Mouse (Mus musculus) embryonic facial prominence, embryonic 14.5 days (tissue): ENCODE measurements at regions not wholly inside any gene's neighbourhood (a gene's known extent, or its start where the extent isn't known, plus 50 kb on each side); places are given as distances from the start of the nearest gene placed in this dataset.
"Not testable (repeated sequence)": the region's sequence is repeated elsewhere in the genome, so short reads cannot be mapped to it uniquely, and the experiment has no call there.

Experiments
- ATAC-seq: fragments of 200-750 bp; cut with Nextera tagmentation; 2 replicates; pipeline ENCODE4 v1.8.0; 2017; ENCODE audit warnings: low read depth, moderate number of reproducible peaks, moderate TSS enrichment
- DNase-seq: peaks from one replicate; pipeline ENCODE4 v3.0.0-alpha.2; 2015; ENCODE audit warnings: low spot score
- H3K27ac ChIP-seq: fragments of 300-500 bp; sonication (generic); replicated peaks from 2 replicates; pipeline ENCODE4 v1.5.1; 2014; ENCODE audit warnings: low read depth, mild to moderate bottlenecking, low read length, moderate library complexity
- H3K27me3 ChIP-seq: fragments of 300-500 bp; sonication (generic); replicated peaks from 2 replicates; pipeline ENCODE4 v1.6.1; 2014; ENCODE audit warnings: low read length; ENCODE audit not compliant: control insufficient read depth, insufficient read depth
- H3K36me3 ChIP-seq: fragments of 300-500 bp; sonication (generic); 2 replicates; pipeline ENCODE4 v1.6.1; 2014; ENCODE audit warnings: low read length, mixed read lengths; ENCODE audit not compliant: control insufficient read depth, insufficient read depth
- H3K4me1 ChIP-seq: fragments of 300-500 bp; sonication (generic); 2 replicates; pipeline ENCODE4 v1.6.1; 2014; ENCODE audit warnings: antibody characterized with exemption, low read length; ENCODE audit not compliant: control insufficient read depth, insufficient read depth
- H3K4me2 ChIP-seq: fragments of 300-500 bp; sonication (generic); 2 replicates; pipeline ENCODE4 v1.6.1; 2014; ENCODE audit warnings: low read depth, mild to moderate bottlenecking, low read length, moderate library complexity, mixed read lengths
- H3K4me3 ChIP-seq: fragments of 300-500 bp; sonication (generic); 2 replicates; pipeline ENCODE4 v1.5.1; 2014; ENCODE audit warnings: low read depth, mild to moderate bottlenecking, low read length
- H3K9ac ChIP-seq: fragments of 300-500 bp; sonication (generic); 2 replicates; pipeline ENCODE4 v1.6.1; 2014; ENCODE audit warnings: low read depth, mild to moderate bottlenecking, low read length, moderate library complexity, mixed read lengths
- H3K9me3 ChIP-seq: fragments of 300-500 bp; sonication (generic); 2 replicates; pipeline ENCODE4 v1.6.1; 2016; ENCODE audit warnings: low read length; ENCODE audit not compliant: control insufficient read depth
- WGBS: fragments of 180-500 bp; shearing (Covaris S2); extraction: QIAGEN DNeasy Blood & Tissue Kit; methylation state at CpG from one replicate; pipeline ENCODE4 v1.1.7; 2014; 5-methylcytosine and 5-hydroxymethylcytosine counted together

DNA sequence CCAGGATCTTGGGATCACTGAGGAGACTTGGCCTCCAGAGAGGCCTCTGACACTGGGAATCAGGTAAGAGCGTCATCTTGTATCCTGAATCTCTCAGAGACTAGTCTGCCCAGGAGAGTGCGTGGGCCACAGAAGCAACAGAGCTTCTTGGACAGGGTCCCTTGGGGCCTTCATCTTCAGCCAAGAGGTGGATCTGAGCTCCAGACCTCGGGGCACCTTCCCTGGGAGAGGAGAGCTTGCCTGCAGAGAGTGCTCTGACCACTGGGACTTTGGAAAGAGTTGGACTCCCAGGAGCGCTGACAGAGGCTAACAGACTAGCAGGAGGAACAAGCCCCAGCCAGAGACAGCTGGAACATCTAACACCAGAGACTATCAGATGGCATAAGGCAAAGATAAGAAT, 73.9 kb upstream of the Gm15319 start:
- H3K4me1 ChIP-seq, H3K9ac ChIP-seq: not testable (repeated sequence)
- WGBS, result 66% methylated on average over 2 of the region's 4 CpGs

DNA sequence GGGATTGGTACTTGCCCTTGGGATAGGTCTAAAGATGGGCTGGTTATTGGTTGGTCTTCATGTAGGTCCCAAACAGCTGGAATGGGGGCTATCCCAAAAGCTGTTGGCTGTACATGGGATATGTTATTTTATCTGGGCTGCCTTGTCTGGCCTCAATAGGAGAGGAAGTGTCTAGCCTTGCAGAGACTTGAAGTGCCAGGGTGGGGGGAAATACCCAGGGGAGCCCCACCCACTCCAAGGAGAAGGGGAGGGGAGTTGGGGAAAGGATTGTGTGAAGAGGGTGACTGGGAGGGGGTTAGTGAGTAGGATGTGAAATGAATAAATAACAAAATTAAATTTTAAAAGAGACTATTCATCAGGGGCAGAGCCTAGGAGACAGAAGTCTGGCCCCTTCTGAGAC, 70.2 kb upstream of the Gm15319 start:
- not testable (repeated sequence) for H3K4me1 ChIP-seq, H3K27me3 ChIP-seq, H3K4me3 ChIP-seq, DNase-seq, H3K4me2 ChIP-seq, H3K9me3 ChIP-seq, H3K27ac ChIP-seq, H3K9ac ChIP-seq, H3K36me3 ChIP-seq, ATAC-seq

More for the DNA sequence above, 73.9 kb upstream of the Gm15319 start:
- not testable (repeated sequence) for H3K27me3 ChIP-seq, H3K36me3 ChIP-seq, H3K4me3 ChIP-seq, H3K9me3 ChIP-seq, H3K27ac ChIP-seq, ATAC-seq, H3K4me2 ChIP-seq
- DNase-seq, result peak; percentile 0

DNA sequence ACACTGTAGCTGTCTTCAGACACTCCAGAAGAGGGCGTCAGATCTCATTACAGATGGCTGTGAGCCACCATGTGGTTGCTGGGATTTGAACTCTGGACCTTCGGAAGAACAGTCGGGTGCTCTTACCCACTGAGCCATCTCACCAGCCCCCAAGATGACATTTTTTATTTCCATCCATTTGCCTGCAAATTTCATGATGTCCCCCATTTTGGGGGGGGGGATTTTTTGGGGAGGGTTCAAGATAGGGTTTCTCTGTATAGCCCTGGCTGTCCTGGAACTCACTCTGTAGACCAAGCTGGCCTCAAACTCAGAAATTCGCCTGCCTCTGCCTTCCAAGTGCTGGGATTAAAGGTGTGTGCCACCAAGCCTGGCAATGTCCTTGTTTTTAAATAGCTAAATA, 66.5 kb upstream of the Gm15319 start:
- H3K27me3 ChIP-seq, ATAC-seq: not testable (repeated sequence)
- WGBS, result 75% methylated on average over 3 of the region's 4 CpGs

DNA sequence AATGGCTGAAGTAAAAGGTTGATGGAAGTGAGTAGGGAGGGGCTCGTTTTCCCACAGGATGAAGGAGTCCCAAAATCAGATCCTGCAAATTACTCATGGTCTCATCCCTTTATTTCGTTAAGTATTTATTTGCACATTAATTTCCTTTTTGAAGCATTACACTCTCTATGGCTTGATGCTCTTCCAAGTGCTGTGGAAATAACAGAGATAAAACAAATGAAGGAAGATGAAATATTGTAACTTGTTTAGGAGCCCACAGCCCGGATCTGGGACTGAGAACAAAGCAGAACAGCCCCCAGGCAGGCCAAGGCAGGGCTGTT, 61.9 kb upstream of the Gm15319 start:
- H3K4me1 ChIP-seq, H3K27ac ChIP-seq, H3K9me3 ChIP-seq, ATAC-seq, H3K9ac ChIP-seq, H3K4me2 ChIP-seq, H3K27me3 ChIP-seq, H3K36me3 ChIP-seq: not testable (repeated sequence)
- peak; percentile 1 for DNase-seq
- peak overlapping the region; percentile 46 for H3K4me3 ChIP-seq
- WGBS, result 26% methylated on average over 3 of the region's 3 CpGs

More for the DNA sequence above, 66.5 kb upstream of the Gm15319 start:
- H3K4me2 ChIP-seq, H3K9me3 ChIP-seq, H3K9ac ChIP-seq, H3K4me1 ChIP-seq, H3K4me3 ChIP-seq, H3K27ac ChIP-seq, DNase-seq, H3K36me3 ChIP-seq: not testable (repeated sequence)

DNA sequence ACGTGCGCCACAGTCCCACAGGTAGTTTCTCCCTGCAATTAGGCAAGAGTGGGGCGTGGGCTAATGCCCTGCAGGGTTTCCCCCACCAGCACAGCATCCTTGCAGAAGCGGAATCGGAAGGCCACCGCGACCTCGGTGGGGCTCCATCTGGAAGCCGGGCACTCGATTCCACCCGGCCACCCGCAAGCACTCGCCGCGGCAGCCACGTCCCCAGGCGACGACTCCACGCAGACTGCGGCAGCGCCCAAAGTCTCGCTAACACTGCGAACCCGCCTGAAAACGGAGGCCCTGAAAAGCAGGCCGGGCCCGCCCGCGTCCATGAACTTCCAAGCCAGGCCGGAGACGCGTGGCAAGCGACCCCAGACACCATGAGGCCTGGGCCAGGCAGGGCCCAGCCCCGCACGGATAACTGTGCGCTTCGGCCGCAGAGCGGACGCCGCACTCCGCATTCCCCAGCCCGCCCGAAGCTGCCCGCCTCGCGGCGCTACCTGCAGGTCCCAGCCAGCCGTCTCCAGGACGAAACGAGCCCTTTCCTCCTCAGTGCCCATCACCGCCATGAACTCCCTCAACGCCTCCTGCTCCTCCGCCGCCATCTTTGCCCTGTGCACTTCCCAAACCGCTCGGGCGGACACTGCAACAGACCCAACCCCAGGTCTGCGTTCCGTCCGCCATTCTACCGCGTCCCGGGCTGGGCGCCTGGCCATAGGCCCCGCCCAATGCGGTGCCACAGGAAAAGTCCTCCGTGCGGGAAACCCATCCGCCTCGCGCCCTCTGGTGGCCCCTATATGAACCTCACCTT, 61.3 kb upstream of the Gm15319 start:
- Histone ChIP-seq H3K4me2 (0 out of 2 replicates have a peak overlapping the region, but pooled peaks have one; percentile 34), H3K9ac (peak overlapping the region; percentile 73), H3K4me3 (peak overlapping the region; percentile 46), H3K27ac (peak overlapping the region; percentile 63)
- H3K9me3 ChIP-seq, H3K36me3 ChIP-seq, H3K27me3 ChIP-seq, H3K4me1 ChIP-seq: not testable (repeated sequence)
- ATAC-seq (peak; percentile 99), DNase-seq (peak; percentile 97)
- 3% methylated on average over 55 of the region's 72 CpGs for WGBS

DNA sequence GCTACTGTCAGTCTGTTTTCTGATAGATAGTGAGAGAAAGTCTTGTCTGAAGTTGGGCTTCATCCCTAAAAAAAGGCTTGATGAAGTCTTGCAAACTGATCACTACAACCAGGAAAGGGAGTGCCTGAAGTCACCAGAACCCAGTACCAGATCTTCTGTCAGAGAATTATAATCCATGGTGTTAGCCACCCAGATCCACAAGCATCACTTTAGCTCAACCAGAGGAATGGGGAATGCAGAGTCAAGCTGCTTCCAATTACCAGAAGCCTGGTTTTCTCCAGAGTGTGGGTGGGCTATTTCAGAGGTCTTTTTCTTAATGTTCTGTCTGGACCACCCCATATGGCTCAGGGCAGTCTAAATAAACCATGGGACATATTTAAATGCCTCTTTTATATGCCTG, 57.8 kb upstream of the Gm15319 start:
- not testable (repeated sequence) for H3K4me1 ChIP-seq

More for the DNA sequence above, 57.8 kb upstream of the Gm15319 start:
- ATAC-seq, DNase-seq, H3K9me3 ChIP-seq, H3K4me3 ChIP-seq, H3K9ac ChIP-seq, H3K27ac ChIP-seq, H3K36me3 ChIP-seq, H3K27me3 ChIP-seq, H3K4me2 ChIP-seq: not testable (repeated sequence)
